Mouse (Mus musculus) cerebellum, adult 2 months (tissue): ENCODE results near the gene St6galnac3.

Experiments used
- CTCF ChIP-seq: fragments of 200-500 bp; IDR thresholded peaks from 2 replicates; pipeline ENCODE4 v1.5.1; 2011; ENCODE audit warnings: low read depth, mild to moderate bottlenecking, control low read depth, low read length, moderate library complexity, borderline replicate concordance; ENCODE audit not compliant: insufficient read depth
- POLR2A ChIP-seq: fragments of 200-500 bp; IDR thresholded peaks from 2 replicates; pipeline ENCODE4 v1.6.1; 2011; ENCODE audit warnings: low read length, control low read depth, borderline replicate concordance; ENCODE audit not compliant: insufficient read depth

- TF ChIP-seq CTCF, result no peak
- TF ChIP-seq POLR2A, result no peak
Measured at GRCm38 (mm10) chr3:153652850-153653249, 72.1 kb downstream of the St6galnac3 start.
